Mouse (Mus musculus): ENCODE data around the gene Igfbp3.

DNA sequence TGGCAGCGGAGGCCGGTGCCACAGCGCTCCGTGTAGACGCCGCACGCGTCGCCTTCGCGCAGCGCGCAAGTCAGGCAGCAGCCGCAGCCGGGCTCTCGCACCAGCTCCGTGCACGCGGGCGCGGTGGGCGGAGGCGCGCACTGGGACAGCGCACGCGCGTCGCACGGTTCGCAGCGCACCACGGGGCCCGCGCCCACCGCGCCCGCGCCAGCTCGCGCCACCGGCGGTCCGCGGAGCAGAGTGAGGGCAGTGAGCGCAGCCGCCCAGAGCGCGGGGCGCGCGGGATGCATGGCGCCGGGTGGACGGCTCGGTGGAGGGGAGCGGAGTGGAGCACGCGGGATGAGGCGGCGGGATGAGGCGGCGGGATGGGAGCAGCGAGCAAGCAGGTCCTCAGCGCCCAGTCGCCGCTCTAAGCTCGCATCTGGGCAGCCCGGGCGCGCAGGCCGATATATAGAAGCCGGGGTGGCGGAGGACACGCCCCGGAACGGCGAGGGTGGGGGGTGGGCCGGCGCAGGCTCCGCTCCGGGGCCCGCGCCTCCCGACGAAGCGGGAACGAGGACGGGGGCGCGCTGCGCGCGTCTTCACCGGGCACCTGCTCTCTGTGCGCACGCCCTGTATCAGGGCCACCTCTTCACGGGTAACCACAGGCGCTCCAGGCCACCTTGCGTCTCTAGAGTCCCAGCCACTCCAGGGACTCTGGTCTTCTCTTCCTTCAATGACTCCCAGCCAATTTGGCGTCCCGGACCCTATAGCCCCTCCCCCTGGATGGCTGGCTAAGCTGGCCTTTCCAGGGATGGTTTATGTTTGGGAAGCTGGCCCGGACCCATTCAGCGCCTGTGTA lies at the start of gene Igfbp3:
- TF ChIP-seq CTCF (IDR thresholded peaks at IDR 0.05; ENCODE audit: borderline replicate concordance, insufficient read depth, low read depth, low read length) (no peak), POLR2A (IDR thresholded peaks at IDR 0.05; ENCODE audit: borderline replicate concordance, insufficient read depth, low read length) (no peak)
